ENCODE assay signal across 8 mouse cellular contexts in the genomic region with DNA sequence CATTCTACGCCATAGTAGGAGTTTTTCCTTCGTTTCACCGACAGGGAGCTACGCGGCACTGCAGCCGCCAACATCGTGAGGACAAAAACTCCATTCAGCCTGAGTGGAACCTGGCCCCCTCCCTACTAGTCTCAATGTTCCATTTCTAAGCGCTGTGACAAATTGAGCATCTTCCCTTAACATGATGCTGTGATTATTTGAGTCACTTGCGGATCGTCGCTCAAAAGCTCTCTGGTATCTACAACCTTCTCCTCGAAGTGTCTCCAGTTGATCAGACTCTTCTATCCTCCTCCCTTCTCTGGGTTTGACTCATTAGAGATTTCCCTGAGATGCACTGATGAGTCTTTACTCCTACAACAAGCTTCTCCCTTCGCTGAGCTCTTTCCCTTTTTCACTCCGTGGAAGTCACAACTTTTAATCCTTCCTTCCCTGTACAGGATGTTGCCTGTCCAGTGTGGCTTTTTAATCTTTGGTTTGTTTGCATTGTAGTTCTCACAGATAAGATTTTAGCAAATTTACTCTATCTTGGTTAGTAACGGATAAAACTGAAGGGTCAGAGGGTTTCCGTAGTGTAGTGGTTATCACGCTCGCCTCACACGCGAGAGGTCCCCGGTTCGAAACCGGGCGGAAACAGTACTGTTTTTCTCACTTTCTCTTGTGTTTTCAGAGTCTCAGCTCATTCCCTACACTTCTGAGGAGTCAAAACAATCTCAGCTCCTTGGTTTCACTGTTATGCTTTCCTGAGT.
DNase-seq lines count a peak whose midpoint lies in the region; ATAC-seq lines count a peak whose summit lies in the region.

No protein-coding gene starts in this region.

- peak; percentile 53 for DNase-seq in right cerebral cortex, postnatal 4 days
- DNase-seq in right cerebral cortex, postnatal 25 days: no peak
- DNase-seq in adrenal gland, postnatal 4 days (ENCODE audit: low spot score in 2 of 2): no peak
- no peak for DNase-seq in lung, postnatal 14 days

- peaks cover 64% of the 10 kb centered on the region for H3K27me3 ChIP-seq in erythroblast, embryonic 14.5 days (ENCODE audit: control insufficient read depth)
- peaks cover 69% of the 10 kb centered on the region for H3K27me3 ChIP-seq in hindbrain, embryonic 13.5 days
- peaks cover 62% of the 10 kb centered on the region for H3K27me3 ChIP-seq in midbrain, embryonic 13.5 days

- no peak overlapping the region for H3K27ac ChIP-seq in hindbrain, embryonic 13.5 days
- H3K27ac ChIP-seq in midbrain, embryonic 13.5 days: no peak overlapping the region

- peak overlapping the region; percentile 48 for H3K4me3 ChIP-seq in erythroblast, embryonic 14.5 days (replicated peaks)
- H3K4me3 ChIP-seq in hindbrain, embryonic 13.5 days: peak overlapping the region; percentile 24
- peak overlapping the region; percentile 18 for H3K4me3 ChIP-seq in midbrain, embryonic 13.5 days (replicated peaks)

- H3K9ac ChIP-seq in hindbrain, embryonic 13.5 days: no peak overlapping the region
- no peak overlapping the region for H3K9ac ChIP-seq in midbrain, embryonic 13.5 days (replicated peaks)

- no peak for ATAC-seq in erythroblast, adult 5-6 weeks (replicated peaks; ENCODE audit: low FRiP score, poor library complexity, severe bottlenecking)
- no peak for ATAC-seq in hindbrain, embryonic 13.5 days (ENCODE audit: low FRiP score)
- ATAC-seq in midbrain, embryonic 13.5 days: no peak

- no peaks in the 10 kb centered on the region for H3K36me3 ChIP-seq in erythroblast, embryonic 14.5 days (ENCODE audit: control insufficient read depth)
- H3K36me3 ChIP-seq in hindbrain, embryonic 13.5 days: no peaks in the 10 kb centered on the region
- H3K36me3 ChIP-seq in midbrain, embryonic 13.5 days: no peaks in the 10 kb centered on the region

- peak overlapping the region; percentile 36 for H3K4me2 ChIP-seq in hindbrain, embryonic 13.5 days
- peak overlapping the region; percentile 32 for H3K4me2 ChIP-seq in midbrain, embryonic 13.5 days (replicated peaks)

- no peaks in the 10 kb centered on the region for H3K9me3 ChIP-seq in erythroblast, embryonic 14.5 days (ENCODE audit: control insufficient read depth, low read length)
- H3K9me3 ChIP-seq in hindbrain, embryonic 13.5 days: no peaks in the 10 kb centered on the region
- no peaks in the 10 kb centered on the region for H3K9me3 ChIP-seq in midbrain, embryonic 13.5 days

- WGBS in hindbrain, embryonic 13.5 days: 2% methylated on average over 24 of the region's 24 CpGs
- WGBS in midbrain, embryonic 13.5 days: 2% methylated on average over 24 of the region's 24 CpGs

- peaks cover 22% of the 10 kb centered on the region for H3K4me1 ChIP-seq in erythroblast, embryonic 14.5 days (ENCODE audit: control insufficient read depth)
- peaks cover 13% of the 10 kb centered on the region for H3K4me1 ChIP-seq in hindbrain, embryonic 13.5 days (replicated peaks)
- H3K4me1 ChIP-seq in midbrain, embryonic 13.5 days (replicated peaks): peaks cover 12% of the 10 kb centered on the region
